Mouse (Mus musculus) stomach, postnatal 0 days (tissue): ENCODE results near the gene Wrnip1. TPM values are rescaled to one million over a fixed set of nuclear protein-coding genes. Genes with fewer than 3 reads are reported as not detected.

Experiments
- ATAC-seq: fragments of 200-750 bp; cut with Nextera tagmentation; 2 replicates; pipeline ENCODE4 v1.8.0; 2017; ENCODE audit not compliant: low FRiP score, low TSS enrichment
- DNase-seq: peaks from one replicate; pipeline ENCODE4 v3.0.0-alpha.2; 2016; ENCODE audit warnings: low spot score
- H3K27ac ChIP-seq: fragments of 300-500 bp; sonication (generic); replicated peaks from 2 replicates; pipeline ENCODE4 v1.5.1; 2014; ENCODE audit warnings: mild to moderate bottlenecking, control low read depth
- H3K27me3 ChIP-seq: fragments of 300-500 bp; sonication (generic); 2 replicates; pipeline ENCODE4 v1.6.1; 2014; ENCODE audit warnings: low read length; ENCODE audit not compliant: control insufficient read depth, insufficient read depth
- H3K36me3 ChIP-seq: fragments of 300-500 bp; sonication (generic); 2 replicates; pipeline ENCODE4 v1.6.1; 2014; ENCODE audit warnings: low read length, mixed read lengths; ENCODE audit not compliant: control insufficient read depth, insufficient read depth
- H3K4me1 ChIP-seq: fragments of 300-500 bp; sonication (generic); replicated peaks from 2 replicates; pipeline ENCODE4 v1.6.1; 2014; ENCODE audit warnings: antibody characterized with exemption; ENCODE audit not compliant: control insufficient read depth, insufficient read depth
- H3K4me2 ChIP-seq: fragments of 300-500 bp; sonication (generic); replicated peaks from 2 replicates; pipeline ENCODE4 v1.6.1; 2014; ENCODE audit warnings: low read depth, mild to moderate bottlenecking, control low read depth, moderate library complexity
- H3K4me3 ChIP-seq: fragments of 300-500 bp; sonication (generic); 2 replicates; pipeline ENCODE4 v1.5.1; 2014; ENCODE audit warnings: low read depth, low read length, control low read depth
- H3K9ac ChIP-seq: fragments of 300-500 bp; sonication (generic); 2 replicates; pipeline ENCODE4 v1.6.1; 2014; ENCODE audit warnings: mild to moderate bottlenecking, low read length, control low read depth, mixed read lengths
- H3K9me3 ChIP-seq: fragments of 300-500 bp; sonication (generic); 2 replicates; pipeline ENCODE4 v1.6.1; 2016; ENCODE audit warnings: low read length; ENCODE audit not compliant: control insufficient read depth
- CTCF ChIP-seq: IDR thresholded peaks from 2 replicates; pipeline ENCODE4 v1.5.1; 2016; ENCODE audit warnings: antibody characterized with exemption, low read depth, mild to moderate bottlenecking, moderate library complexity
- EP300 ChIP-seq: optimal IDR thresholded peaks from 2 replicates; pipeline ENCODE3; 2016; ENCODE audit warnings: antibody characterized with exemption
- WGBS: fragments of 180-500 bp; shearing (Covaris S2); extraction: QIAGEN DNeasy Blood & Tissue Kit; methylation state at CpG from one replicate; pipeline ENCODE4 v1.1.7; 2014; 5-methylcytosine and 5-hydroxymethylcytosine counted together
- polyA plus RNA-seq: library from polyadenylated mRNA; unstranded; fragments of >200 nt; fragmentation: Nextera tagmentation; extraction: Ambion mirVana; gene quantifications from 2 replicates; pipeline ENCODE4 v1.2.1, GENCODE M21; 2015

Gene Wrnip1
- polyA plus RNA-seq, 1 experiment from 2014 or later, result 14.4 TPM

DNA sequence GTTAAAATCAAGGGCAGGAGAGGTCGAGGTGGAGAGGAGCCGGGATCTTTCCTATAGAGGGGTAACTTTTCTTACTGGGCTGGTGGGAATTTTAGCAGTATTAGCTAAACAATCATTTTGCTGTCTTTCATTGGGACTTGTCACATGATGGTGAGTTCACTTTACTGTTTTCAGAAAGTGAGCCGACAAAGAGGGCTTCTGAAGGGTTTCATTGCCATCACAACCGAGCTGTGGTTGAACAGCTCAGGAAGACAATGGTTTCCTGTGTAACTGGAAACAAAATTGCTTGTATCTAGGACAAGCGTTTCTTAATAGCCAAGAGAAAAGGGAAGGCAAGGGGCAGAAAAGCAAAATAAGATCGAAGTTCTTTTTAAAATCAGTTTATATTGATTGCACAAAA is 31.4 kb downstream of the Wrnip1 start:
- Histone ChIP-seq H3K9ac (no peak overlapping the region), H3K4me3 (no peak overlapping the region), H3K9me3 (no peaks in the 10 kb centered on the region), H3K4me1 (no peaks in the 10 kb centered on the region), H3K4me2 (no peak overlapping the region), H3K27me3 (no peaks in the 10 kb centered on the region), H3K36me3 (no peaks in the 10 kb centered on the region), H3K27ac (no peak overlapping the region)
- DNase-seq (no peak), ATAC-seq (no peak)
- WGBS, result 71% methylated on average over 6 of the region's 6 CpGs
- TF ChIP-seq EP300 (no peak), CTCF (no peak)

DNA sequence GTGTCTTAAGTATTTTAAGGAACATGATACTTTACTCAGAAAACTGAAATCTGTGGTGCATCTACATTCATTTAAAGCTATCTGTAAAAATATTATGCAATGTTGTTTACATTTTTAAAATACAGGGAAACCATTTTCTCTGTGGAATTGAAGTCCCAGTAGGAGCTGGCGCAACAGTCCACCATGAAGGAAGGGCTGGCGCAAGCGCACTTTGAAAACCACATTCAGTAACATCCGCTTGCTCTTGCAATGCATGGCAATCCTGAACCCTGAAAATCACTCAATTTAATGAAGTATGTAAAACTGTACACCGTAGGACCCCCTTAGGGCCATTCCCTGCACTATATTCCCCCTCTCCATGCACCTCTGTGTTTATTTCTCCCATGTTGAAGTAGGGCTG is 32.7 kb downstream of the Wrnip1 start:
- Histone ChIP-seq H3K9me3 (no peaks in the 10 kb centered on the region), H3K4me2 (no peak overlapping the region), H3K9ac (no peak overlapping the region), H3K27ac (no peak overlapping the region), H3K27me3 (no peaks in the 10 kb centered on the region), H3K4me3 (no peak overlapping the region), H3K4me1 (no peaks in the 10 kb centered on the region), H3K36me3 (no peaks in the 10 kb centered on the region)
- no peak for ATAC-seq
- 90% methylated on average over 5 of the region's 5 CpGs for WGBS
- DNase-seq, result no peak
- TF ChIP-seq CTCF, result no peak
- TF ChIP-seq EP300, result no peak

DNA sequence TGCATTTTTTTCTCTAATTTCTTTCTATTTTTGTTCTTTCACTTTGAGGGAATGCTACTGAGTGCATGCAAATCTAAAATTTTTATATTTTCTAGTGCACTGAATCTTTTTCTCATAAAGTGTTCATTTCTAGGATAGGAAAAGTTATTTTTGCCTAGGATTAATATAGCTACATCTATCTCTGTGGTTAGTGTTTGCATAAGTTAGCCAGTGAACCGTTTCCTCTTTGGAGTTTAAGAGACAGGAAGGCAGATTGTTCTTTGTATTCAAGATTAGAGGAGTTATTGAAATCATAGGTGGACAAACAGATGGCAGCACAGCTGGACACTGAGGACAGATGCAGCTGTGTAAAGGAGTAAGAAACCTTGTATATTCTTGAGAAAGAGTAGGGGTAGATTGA is 37.5 kb downstream of the Wrnip1 start:
- H3K36me3 ChIP-seq, result no peaks in the 10 kb centered on the region
- H3K4me2 ChIP-seq, result no peak overlapping the region
- H3K27ac ChIP-seq, result no peak overlapping the region
- no peak for TF ChIP-seq CTCF
- TF ChIP-seq EP300, result no peak
- DNase-seq (no peak), ATAC-seq (no peak)
- H3K9ac ChIP-seq, result no peak overlapping the region
- H3K4me1 ChIP-seq, result no peaks in the 10 kb centered on the region
- no peaks in the 10 kb centered on the region for H3K27me3 ChIP-seq
- H3K9me3 ChIP-seq, result no peaks in the 10 kb centered on the region
- WGBS, result 17% methylated on average over 1 of the region's 1 CpGs
- no peak overlapping the region for H3K4me3 ChIP-seq

DNA sequence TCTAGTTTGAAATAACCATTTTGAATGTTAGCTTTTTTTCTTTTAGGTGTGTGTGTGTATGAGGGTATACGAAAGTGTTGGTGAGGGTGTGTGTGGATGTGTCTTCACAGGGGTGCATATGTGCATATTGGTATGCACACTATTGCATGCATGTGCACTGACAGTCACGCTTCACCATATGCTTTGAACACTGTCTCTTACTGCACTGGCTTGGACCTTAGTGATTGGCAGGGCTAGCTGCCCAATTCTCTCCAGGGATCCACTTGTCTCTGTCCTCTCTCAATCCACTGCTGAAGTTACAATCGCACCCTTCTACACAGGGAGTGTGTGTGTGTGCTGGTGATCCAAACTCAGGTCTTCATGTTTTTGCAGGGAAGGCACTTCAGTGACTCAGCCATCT is 39.5 kb downstream of the Wrnip1 start:
- no peak overlapping the region for H3K9ac ChIP-seq
- H3K27me3 ChIP-seq, result no peaks in the 10 kb centered on the region
- no peaks in the 10 kb centered on the region for H3K4me1 ChIP-seq
- H3K4me3 ChIP-seq, result no peak overlapping the region
- DNase-seq (no peak), ATAC-seq (no peak)
- no peak for TF ChIP-seq EP300
- TF ChIP-seq CTCF, result no peak
- no peaks in the 10 kb centered on the region for H3K9me3 ChIP-seq
- H3K4me2 ChIP-seq, result no peak overlapping the region
- no peaks in the 10 kb centered on the region for H3K36me3 ChIP-seq
- no peak overlapping the region for H3K27ac ChIP-seq
- 83% methylated on average over 3 of the region's 3 CpGs for WGBS

DNA sequence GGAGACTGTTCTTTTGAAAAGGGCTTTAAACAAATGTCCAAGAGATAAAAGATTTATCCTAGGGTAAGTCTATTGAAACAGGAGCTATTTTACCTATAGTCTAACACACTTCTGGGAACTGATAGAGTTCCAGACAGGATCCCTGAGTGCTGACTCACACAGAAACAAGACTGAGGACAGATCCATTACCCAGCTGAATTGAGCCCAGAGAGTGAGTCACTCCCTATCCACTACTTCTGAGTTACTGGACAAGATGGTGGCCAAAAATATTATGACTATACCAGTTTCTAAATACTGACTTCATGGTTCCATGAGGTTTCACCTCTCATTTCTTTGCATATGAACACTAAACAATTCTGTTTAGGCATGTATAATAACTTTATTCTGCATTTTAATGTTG is 44.4 kb downstream of the Wrnip1 start:
- Histone ChIP-seq H3K4me1 (no peaks in the 10 kb centered on the region; the same call in 1 of the 2 replicates), H3K4me2 (no peak overlapping the region), H3K36me3 (no peaks in the 10 kb centered on the region), H3K9me3 (no peaks in the 10 kb centered on the region), H3K9ac (no peak overlapping the region), H3K27me3 (no peaks in the 10 kb centered on the region), H3K4me3 (no peak overlapping the region), H3K27ac (no peak overlapping the region)
- TF ChIP-seq EP300, result no peak
- TF ChIP-seq CTCF, result no peak
- no peak for DNase-seq
- no peak for ATAC-seq

DNA sequence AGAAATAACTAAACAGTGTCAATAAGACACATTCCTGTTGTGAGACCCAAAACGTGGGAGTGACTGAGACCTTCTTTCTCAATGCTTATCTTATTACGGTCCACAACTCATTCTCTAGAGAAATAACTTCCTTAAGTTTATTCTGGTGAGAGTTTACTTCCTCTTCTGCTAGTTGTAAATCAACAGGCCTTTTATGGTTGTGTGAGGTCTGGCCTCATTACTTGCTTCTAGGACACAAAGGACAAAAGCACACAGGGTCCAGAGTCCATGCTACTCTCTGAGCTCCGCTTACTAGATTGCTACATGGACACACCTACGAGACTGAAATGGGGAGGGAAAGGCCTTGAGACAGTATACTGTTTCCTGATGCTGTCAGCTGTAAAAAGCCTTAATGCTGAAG is 47.3 kb downstream of the Wrnip1 start:
- H3K4me2 ChIP-seq, result no peak overlapping the region; the same call in 1 of the 2 replicates
- ATAC-seq, result peak; percentile 92
- H3K9ac ChIP-seq, result no peak overlapping the region
- no peaks in the 10 kb centered on the region for H3K9me3 ChIP-seq
- no peak for TF ChIP-seq CTCF
- no peak for TF ChIP-seq EP300
- H3K27ac ChIP-seq, result peak overlapping the region; percentile 84
- peak; percentile 66 for DNase-seq
- 31% methylated on average over 4 of the region's 4 CpGs for WGBS
- H3K27me3 ChIP-seq, result no peaks in the 10 kb centered on the region
- H3K4me1 ChIP-seq, result no peaks in the 10 kb centered on the region; the same call in 1 of the 2 replicates
- no peaks in the 10 kb centered on the region for H3K36me3 ChIP-seq
- no peak overlapping the region for H3K4me3 ChIP-seq
